Mouse (Mus musculus) testis, adult 2 months (tissue): Measurements from ENCODE around the gene Cdc45.

Experiments used
- CTCF ChIP-seq: fragments of 200-500 bp; IDR thresholded peaks from 2 replicates; pipeline ENCODE4 v1.5.1; 2012; ENCODE audit warnings: low read depth, mild to moderate bottlenecking, inconsistent platforms, low read length, moderate library complexity; ENCODE audit not compliant: control insufficient read depth, insufficient read depth, insufficient replicate concordance
- POLR2A ChIP-seq: fragments of 200-500 bp; IDR thresholded peaks from 2 replicates; pipeline ENCODE4 v1.6.1; 2012; ENCODE audit warnings: low read depth, mild to moderate bottlenecking, inconsistent platforms, low read length, moderate library complexity; ENCODE audit not compliant: control insufficient read depth

DNA sequence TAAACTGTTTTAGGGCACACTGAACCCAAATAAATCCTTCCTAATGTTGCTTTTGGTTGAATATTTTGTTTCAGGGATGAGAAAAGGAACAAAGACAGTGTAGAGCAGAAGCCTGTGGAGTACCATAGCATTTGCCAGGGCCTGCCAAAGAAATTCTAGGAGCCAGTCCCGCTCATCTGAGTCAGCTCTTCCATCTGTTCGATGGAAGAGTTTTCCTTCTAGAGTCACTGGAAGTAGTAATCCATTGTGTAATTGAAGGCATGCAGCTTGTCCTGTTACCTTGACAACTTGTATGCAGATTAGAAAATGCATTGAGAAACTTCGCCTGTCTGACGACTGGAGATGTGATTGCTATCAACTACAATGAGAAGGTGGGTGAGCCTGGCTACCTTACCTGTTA is 11.1 kb upstream of the Cdc45 start:
- TF ChIP-seq CTCF (no peak), POLR2A (no peak)
